14 mouse cellular contexts compared by ENCODE assay signal in the genomic region with DNA sequence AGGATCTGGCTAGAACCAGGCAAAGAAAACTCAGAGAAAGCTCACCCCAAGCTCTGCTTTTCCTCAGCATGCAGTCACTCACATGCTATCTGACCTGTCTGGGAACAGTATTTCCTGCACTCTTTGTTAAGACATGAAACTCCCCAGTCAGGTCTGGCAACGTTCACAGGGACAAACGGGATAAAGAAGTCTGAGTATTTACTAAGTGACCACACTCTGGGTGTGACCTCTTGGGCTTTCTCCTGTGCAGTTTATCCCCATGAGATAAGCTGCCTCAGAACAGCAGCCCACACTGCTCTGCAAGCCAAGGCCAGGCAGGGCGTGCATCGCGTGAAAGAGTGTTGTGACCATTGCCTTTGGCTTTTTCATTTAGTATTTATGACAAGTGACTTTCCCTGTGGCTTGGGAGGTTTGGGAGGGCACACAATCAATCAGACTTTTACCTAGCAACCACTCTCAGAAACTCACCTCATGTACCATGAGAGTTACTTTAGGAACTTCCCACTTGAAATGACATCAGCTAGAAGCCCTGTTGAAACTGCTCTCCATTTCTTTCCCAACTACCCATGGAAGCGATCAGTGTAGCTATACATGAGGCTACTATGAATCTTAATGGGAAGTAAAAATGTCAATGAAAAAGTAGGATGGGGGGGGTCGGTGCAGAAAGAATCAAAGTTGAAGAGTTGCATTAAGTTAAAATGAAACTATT. TPM values are rescaled to one million over a fixed set of nuclear protein-coding genes. Genes with fewer than 3 reads are reported as not detected.
DNase-seq lines count a peak whose midpoint lies in the region; ATAC-seq and TF ChIP-seq lines count a peak whose summit lies in the region.
"Had no signal": no experiment of that assay in that cellular context is flagged by ENCODE, and none has a peak within 500 bp of the region (broad histone marks: within the 10 kb centered on the region; RNA-seq: fewer than 3 reads in every experiment).

No protein-coding gene starts in this region.

- no peaks in the 10 kb centered on the region for H3K27me3 ChIP-seq in heart, embryonic 10.5 days (ENCODE audit: insufficient read depth, poor library complexity, severe bottlenecking)
- no peaks in the 10 kb centered on the region for H3K27me3 ChIP-seq in intestine, postnatal 0 days (replicated peaks; ENCODE audit: control insufficient read depth, insufficient read depth, low read length)
- no peaks in the 10 kb centered on the region for H3K27me3 ChIP-seq in stomach, embryonic 14.5 days (ENCODE audit: control insufficient read depth, insufficient read depth, low read length)
- H3K27me3 ChIP-seq in midbrain, embryonic 11.5 days (ENCODE audit: control insufficient read depth, insufficient read depth, low read length) = no peaks in the 10 kb centered on the region
- H3K27me3 ChIP-seq: midbrain, embryonic 15.5 days had no signal

- no peak overlapping the region for H3K4me3 ChIP-seq in heart, embryonic 10.5 days
- no peak overlapping the region for H3K4me3 ChIP-seq in intestine, postnatal 0 days (ENCODE audit: low read depth, low read length)
- H3K4me3 ChIP-seq in stomach, embryonic 14.5 days (ENCODE audit: low read depth, low read length) = no peak overlapping the region
- H3K4me3 ChIP-seq in midbrain, embryonic 11.5 days (ENCODE audit: low read depth, low read length) = no peak overlapping the region
- H3K4me3 ChIP-seq: midbrain, embryonic 15.5 days had no signal

- peak; percentile 5; the same call in 1 of the 2 replicates for ATAC-seq in intestine, postnatal 0 days
- peak; percentile 93 for ATAC-seq in stomach, embryonic 14.5 days (ENCODE audit: insufficient number of reproducible peaks, insufficient read depth, low FRiP score, low read depth)
- ATAC-seq in midbrain, embryonic 11.5 days (ENCODE audit: low FRiP score) = no peak
- ATAC-seq: forebrain, embryonic 14.5 days; midbrain, embryonic 15.5 days had no signal

- no peak overlapping the region for H3K9ac ChIP-seq in intestine, postnatal 0 days (ENCODE audit: low read depth, low read length)
- H3K9ac ChIP-seq in stomach, embryonic 14.5 days (replicated peaks; ENCODE audit: low read depth, low read length) = no peak overlapping the region
- H3K9ac ChIP-seq in midbrain, embryonic 11.5 days (ENCODE audit: low read length) = no peak overlapping the region
- H3K9ac ChIP-seq: midbrain, embryonic 15.5 days had no signal

- peaks cover 18% of the 10 kb centered on the region for H3K4me1 ChIP-seq in heart, embryonic 10.5 days
- H3K4me1 ChIP-seq in intestine, postnatal 0 days (replicated peaks; ENCODE audit: control insufficient read depth, insufficient read depth, low read length) = peaks cover 7% of the 10 kb centered on the region
- peaks cover 5% of the 10 kb centered on the region; the same call in 1 of the 2 replicates for H3K4me1 ChIP-seq in stomach, embryonic 14.5 days (ENCODE audit: control insufficient read depth, insufficient read depth, low read length)
- no peaks in the 10 kb centered on the region for H3K4me1 ChIP-seq in midbrain, embryonic 11.5 days (ENCODE audit: control insufficient read depth, insufficient read depth, low read length)
- H3K4me1 ChIP-seq: midbrain, embryonic 15.5 days had no signal

- no peak for TF ChIP-seq CTCF in intestine, postnatal 0 days (IDR thresholded peaks at IDR 0.05; ENCODE audit: low read depth)

- WGBS in heart, embryonic 10.5 days = 36% methylated on average over 7 of the region's 7 CpGs
- 34% methylated on average over 7 of the region's 7 CpGs for WGBS in intestine, postnatal 0 days
- WGBS in stomach, embryonic 14.5 days = 59% methylated on average over 7 of the region's 7 CpGs
- WGBS in midbrain, embryonic 11.5 days = 84% methylated on average over 7 of the region's 7 CpGs

- intact Hi-C loops in left cerebral cortex, postnatal 36 days (cut with DNase I) = no loop called here

- H3K9me3 ChIP-seq in heart, embryonic 10.5 days = no peaks in the 10 kb centered on the region
- no peaks in the 10 kb centered on the region for H3K9me3 ChIP-seq in intestine, postnatal 0 days (ENCODE audit: control insufficient read depth)
- H3K9me3 ChIP-seq in stomach, embryonic 14.5 days (ENCODE audit: control insufficient read depth, low read depth, low read length) = no peaks in the 10 kb centered on the region
- no peaks in the 10 kb centered on the region for H3K9me3 ChIP-seq in midbrain, embryonic 11.5 days (ENCODE audit: control insufficient read depth, low read length)
- H3K9me3 ChIP-seq: midbrain, embryonic 15.5 days had no signal

- peak overlapping the region; percentile 47 for H3K27ac ChIP-seq in heart, embryonic 10.5 days
- H3K27ac ChIP-seq in intestine, postnatal 0 days (ENCODE audit: low read depth, low read length) = no peak overlapping the region
- peak overlapping the region; percentile 84 for H3K27ac ChIP-seq in stomach, embryonic 14.5 days (ENCODE audit: low read length)
- no peak overlapping the region for H3K27ac ChIP-seq in midbrain, embryonic 11.5 days (ENCODE audit: low read depth, low read length)
- H3K27ac ChIP-seq: midbrain, embryonic 15.5 days had no signal

- no peak overlapping the region for H3K4me2 ChIP-seq in intestine, postnatal 0 days (replicated peaks; ENCODE audit: low read depth)
- no peak overlapping the region for H3K4me2 ChIP-seq in stomach, embryonic 14.5 days (replicated peaks; ENCODE audit: low read depth, low read length)
- H3K4me2 ChIP-seq in midbrain, embryonic 11.5 days = no peak overlapping the region
- H3K4me2 ChIP-seq: midbrain, embryonic 15.5 days had no signal

- DNase-seq in gastrocnemius, adult 18-20 months (ENCODE audit: low spot score) = peak; percentile 11
- DNase-seq in gastrocnemius, adult 8-10 months (ENCODE audit: low spot score in 2 of 2) = no peak
- DNase-seq in heart, embryonic 10.5 days (ENCODE audit: low spot score) = peak; percentile 85
- no peak for DNase-seq in layer of hippocampus, postnatal 14 days (ENCODE audit: low spot score in 2 of 2)
- no peak for DNase-seq in midbrain, embryonic 11.5 days (ENCODE audit: low spot score, missing footprints)
- DNase-seq in left cerebral cortex, postnatal 36 days (ENCODE audit: low spot score in 2 of 2) = no peak
- DNase-seq: cerebellum, adult 11 months; kidney, postnatal 14 days had no signal

- peaks cover 27% of the 10 kb centered on the region for H3K36me3 ChIP-seq in heart, embryonic 10.5 days
- no peaks in the 10 kb centered on the region for H3K36me3 ChIP-seq in intestine, postnatal 0 days (ENCODE audit: control insufficient read depth, insufficient read depth)
- peaks cover 7% of the 10 kb centered on the region; the same call in 1 of the 2 replicates for H3K36me3 ChIP-seq in stomach, embryonic 14.5 days (ENCODE audit: control insufficient read depth, insufficient read depth, low read length)
- H3K36me3 ChIP-seq in midbrain, embryonic 11.5 days (ENCODE audit: control insufficient read depth, insufficient read depth, low read length) = no peaks in the 10 kb centered on the region
- H3K36me3 ChIP-seq: midbrain, embryonic 15.5 days had no signal

RNA-seq across cellular contexts. Expression of a gene that starts 18.0 kb away (rescaled TPM):
- not detected for total RNA-seq in gastrocnemius, adult 18-20 months (2021)
- total RNA-seq in gastrocnemius, adult 8-10 months (2022) = not detected
- polyA plus RNA-seq in heart, embryonic 10.5 days (2016; fragmentation: Nextera tagmentation; extraction: Ambion mirVana) = not detected in 2 replicates
- 94.0 and 129 TPM in 2 replicates for polyA plus RNA-seq in intestine, postnatal 0 days (2015; fragmentation: Nextera tagmentation; extraction: Ambion mirVana)
- polyA plus RNA-seq in stomach, embryonic 14.5 days (2014; fragmentation: Nextera tagmentation; extraction: Ambion mirVana) = 9.6 and 9.7 TPM in 2 replicates
- not detected for total RNA-seq in layer of hippocampus, postnatal 14 days (2021)
- polyA plus RNA-seq in midbrain, embryonic 11.5 days (2014; fragmentation: Nextera tagmentation; extraction: Ambion mirVana) = not detected in 2 replicates
- not detected for total RNA-seq in left cerebral cortex, postnatal 36 days (2021)
- total RNA-seq: hematopoietic stem cell, adult 5-6 weeks had no signal
- polyA plus RNA-seq: forebrain, embryonic 14.5 days; limb, embryonic 11.5 days; midbrain, embryonic 15.5 days had no signal

RNA-seq across cellular contexts. Expression of a gene that starts 29.9 kb away (rescaled TPM):
- total RNA-seq in gastrocnemius, adult 18-20 months (2021) = 10 to 100 TPM; 22.0 to 23.9 TPM
- 10 to 100 TPM; 13.0 to 20.3 (median 17.8) TPM for total RNA-seq in gastrocnemius, adult 8-10 months (2022)
- polyA plus RNA-seq in heart, embryonic 10.5 days (2016; fragmentation: Nextera tagmentation; extraction: Ambion mirVana) = 81.1 and 88.3 TPM in 2 replicates
- polyA plus RNA-seq in intestine, postnatal 0 days (2015; fragmentation: Nextera tagmentation; extraction: Ambion mirVana) = 23.3 and 36.2 TPM in 2 replicates
- polyA plus RNA-seq in stomach, embryonic 14.5 days (2014; fragmentation: Nextera tagmentation; extraction: Ambion mirVana) = 478 and 492 TPM in 2 replicates
- total RNA-seq in layer of hippocampus, postnatal 14 days (2021) = 10 to 100 TPM; 41.1 to 51.5 TPM
- polyA plus RNA-seq in midbrain, embryonic 11.5 days (2014; fragmentation: Nextera tagmentation; extraction: Ambion mirVana) = 24.9 and 27.2 TPM in 2 replicates
- total RNA-seq in left cerebral cortex, postnatal 36 days (2021) = 10 to 100 TPM; 32.4 to 35.9 TPM

RNA-seq across cellular contexts. Expression of a gene that starts 44.4 kb away (rescaled TPM):
- total RNA-seq in gastrocnemius, adult 18-20 months (2021) = under 1 TPM in 1 of 2 experiments, not detected in 1; 0.32 TPM
- not detected for total RNA-seq in gastrocnemius, adult 8-10 months (2022)
- not detected in 2 replicates for polyA plus RNA-seq in heart, embryonic 10.5 days (2016; fragmentation: Nextera tagmentation; extraction: Ambion mirVana)
- polyA plus RNA-seq in intestine, postnatal 0 days (2015; fragmentation: Nextera tagmentation; extraction: Ambion mirVana) = 66.1 and 82.0 TPM in 2 replicates
- polyA plus RNA-seq in stomach, embryonic 14.5 days (2014; fragmentation: Nextera tagmentation; extraction: Ambion mirVana) = 6.6 and 9.8 TPM in 2 replicates
- not detected for total RNA-seq in layer of hippocampus, postnatal 14 days (2021)
- not detected in 2 replicates for polyA plus RNA-seq in midbrain, embryonic 11.5 days (2014; fragmentation: Nextera tagmentation; extraction: Ambion mirVana)
- total RNA-seq in left cerebral cortex, postnatal 36 days (2021) = not detected
- total RNA-seq: hematopoietic stem cell, adult 5-6 weeks had no signal
- polyA plus RNA-seq: forebrain, embryonic 14.5 days; limb, embryonic 11.5 days; midbrain, embryonic 15.5 days had no signal

Comparison
In these comparisons a context has a peak if more than half of its experiments do, and no peak if none do; other contexts are left out.
1. DNase-seq: peak in gastrocnemius, adult 18-20 months (single experiment) and heart, embryonic 10.5 days (single experiment); none in gastrocnemius, adult 8-10 months (0 of 2), layer of hippocampus, postnatal 14 days (0 of 2), midbrain, embryonic 11.5 days (single experiment) and left cerebral cortex, postnatal 36 days (0 of 2).
2. H3K27ac ChIP-seq: peak in heart, embryonic 10.5 days (single experiment) and stomach, embryonic 14.5 days (single experiment); none in intestine, postnatal 0 days (single experiment) and midbrain, embryonic 11.5 days (single experiment).